Mouse (Mus musculus): ENCODE measurements around the gene Synpo2. TPM values are rescaled to one million over a fixed set of nuclear protein-coding genes. Genes with fewer than 3 reads are reported as not detected.

The Synpo2 gene
- polyA plus RNA-seq, 1 experiment from 2014 or later, result 11.5 TPM

DNA sequence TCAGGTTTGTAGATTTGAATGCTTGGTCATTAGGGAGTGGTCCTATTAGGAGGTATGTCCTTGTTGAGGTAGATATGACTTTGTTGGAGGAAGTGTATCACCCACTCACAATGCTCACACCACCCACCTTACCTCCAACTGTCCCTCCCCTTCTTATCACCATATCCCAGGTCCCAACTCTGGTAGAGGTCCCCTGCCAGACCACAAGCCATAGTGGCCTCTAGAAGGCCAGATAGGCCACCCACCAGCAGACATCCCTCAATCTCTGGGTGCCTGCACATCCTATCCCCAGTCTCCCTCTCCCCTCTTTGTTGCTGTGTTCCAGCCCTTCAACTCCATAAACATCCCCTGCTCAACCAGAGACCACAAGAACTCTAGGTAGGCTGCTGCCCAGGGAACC lies 44.3 kb downstream of the Synpo2 start:
- no peaks in the 10 kb centered on the region for H3K36me3 ChIP-seq (ENCODE audit: control insufficient read depth, insufficient read depth)
- peaks cover 3% of the 10 kb centered on the region; the same call in 1 of the 2 replicates for H3K4me1 ChIP-seq (ENCODE audit: control insufficient read depth, insufficient read depth, low read length)
- H3K27ac ChIP-seq (ENCODE audit: low read length), result no peak overlapping the region
- H3K4me2 ChIP-seq (ENCODE audit: low read depth, low read length), result no peak overlapping the region
- no peaks in the 10 kb centered on the region for H3K27me3 ChIP-seq (ENCODE audit: control insufficient read depth, insufficient read depth, low read length)
- H3K4me3 ChIP-seq (ENCODE audit: low read length), result no peak overlapping the region
- no peaks in the 10 kb centered on the region for H3K9me3 ChIP-seq (replicated peaks; ENCODE audit: control insufficient read depth, low read length)
- ATAC-seq (replicated peaks; ENCODE audit: extremely low read depth, insufficient read depth, low FRiP score), result no peak
- H3K9ac ChIP-seq (ENCODE audit: low read length), result no peak overlapping the region

DNA sequence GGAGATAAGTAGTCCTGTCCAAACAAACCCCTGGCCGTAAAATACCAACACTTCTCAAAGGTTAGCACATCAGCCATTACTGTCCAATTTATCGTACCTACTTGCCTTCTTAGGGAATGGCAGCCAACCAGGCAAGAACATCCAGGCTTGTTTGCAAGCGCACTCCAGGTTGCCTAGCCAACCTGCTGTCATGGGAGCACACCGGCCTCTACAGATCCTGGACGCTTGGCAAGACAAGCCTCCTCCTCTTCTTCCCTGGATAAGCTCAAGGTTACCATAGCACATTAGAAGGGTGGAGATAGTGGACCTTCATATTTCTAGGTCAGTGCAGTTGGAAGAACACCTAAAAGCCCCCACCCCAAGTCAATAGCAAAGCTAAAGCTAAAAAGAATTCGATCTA lies 45.6 kb downstream of the Synpo2 start:
- peak; percentile 41; the same call in 1 of the 2 replicates for ATAC-seq (replicated peaks; ENCODE audit: extremely low read depth, insufficient read depth, low FRiP score)
- Histone ChIP-seq H3K9ac (ENCODE audit: low read length) (no peak overlapping the region), H3K4me2 (ENCODE audit: low read depth, low read length) (no peak overlapping the region), H3K4me3 (ENCODE audit: low read length) (no peak overlapping the region), H3K9me3 (replicated peaks; ENCODE audit: control insufficient read depth, low read length) (no peaks in the 10 kb centered on the region), H3K27ac (ENCODE audit: low read length) (no peak overlapping the region), H3K27me3 (ENCODE audit: control insufficient read depth, insufficient read depth, low read length) (no peaks in the 10 kb centered on the region), H3K36me3 (ENCODE audit: control insufficient read depth, insufficient read depth) (no peaks in the 10 kb centered on the region), H3K4me1 (ENCODE audit: control insufficient read depth, insufficient read depth, low read length) (peaks cover 3% of the 10 kb centered on the region; the same call in 1 of the 2 replicates)
- WGBS, result 56% methylated on average over 6 of the region's 6 CpGs

GRCm38 (mm10) chr3:123189826-123190225 lies 46.1 kb downstream of the Synpo2 start:
- no peak overlapping the region for H3K27ac ChIP-seq (ENCODE audit: low read length)
- H3K4me3 ChIP-seq (ENCODE audit: low read length), result no peak overlapping the region
- no peak for ATAC-seq (replicated peaks; ENCODE audit: extremely low read depth, insufficient read depth, low FRiP score)
- no peak overlapping the region for H3K9ac ChIP-seq (ENCODE audit: low read length)
- H3K4me2 ChIP-seq (ENCODE audit: low read depth, low read length), result no peak overlapping the region
- 59% methylated on average over 1 of the region's 1 CpGs for WGBS
- H3K9me3 ChIP-seq (replicated peaks; ENCODE audit: control insufficient read depth, low read length), result no peaks in the 10 kb centered on the region
- no peaks in the 10 kb centered on the region for H3K27me3 ChIP-seq (ENCODE audit: control insufficient read depth, insufficient read depth, low read length)
- no peaks in the 10 kb centered on the region for H3K36me3 ChIP-seq (ENCODE audit: control insufficient read depth, insufficient read depth)
- peaks cover 3% of the 10 kb centered on the region; the same call in 1 of the 2 replicates for H3K4me1 ChIP-seq (ENCODE audit: control insufficient read depth, insufficient read depth, low read length)

GRCm38 (mm10) chr3:123188616-123189230 lies 47.2 kb downstream of the Synpo2 start:
- Histone ChIP-seq H3K36me3 (ENCODE audit: control insufficient read depth, insufficient read depth) (no peaks in the 10 kb centered on the region), H3K4me1 (ENCODE audit: control insufficient read depth, insufficient read depth, low read length) (peaks cover 3% of the 10 kb centered on the region; the same call in 1 of the 2 replicates), H3K27ac (ENCODE audit: low read length) (no peak overlapping the region), H3K4me3 (ENCODE audit: low read length) (no peak overlapping the region), H3K9me3 (replicated peaks; ENCODE audit: control insufficient read depth, low read length) (no peaks in the 10 kb centered on the region), H3K4me2 (ENCODE audit: low read depth, low read length) (no peak overlapping the region), H3K9ac (ENCODE audit: low read length) (no peak overlapping the region), H3K27me3 (ENCODE audit: control insufficient read depth, insufficient read depth, low read length) (no peaks in the 10 kb centered on the region)
- ATAC-seq (replicated peaks; ENCODE audit: extremely low read depth, insufficient read depth, low FRiP score), result no peak
- WGBS, result 85% methylated on average over 12 of the region's 12 CpGs

DNA sequence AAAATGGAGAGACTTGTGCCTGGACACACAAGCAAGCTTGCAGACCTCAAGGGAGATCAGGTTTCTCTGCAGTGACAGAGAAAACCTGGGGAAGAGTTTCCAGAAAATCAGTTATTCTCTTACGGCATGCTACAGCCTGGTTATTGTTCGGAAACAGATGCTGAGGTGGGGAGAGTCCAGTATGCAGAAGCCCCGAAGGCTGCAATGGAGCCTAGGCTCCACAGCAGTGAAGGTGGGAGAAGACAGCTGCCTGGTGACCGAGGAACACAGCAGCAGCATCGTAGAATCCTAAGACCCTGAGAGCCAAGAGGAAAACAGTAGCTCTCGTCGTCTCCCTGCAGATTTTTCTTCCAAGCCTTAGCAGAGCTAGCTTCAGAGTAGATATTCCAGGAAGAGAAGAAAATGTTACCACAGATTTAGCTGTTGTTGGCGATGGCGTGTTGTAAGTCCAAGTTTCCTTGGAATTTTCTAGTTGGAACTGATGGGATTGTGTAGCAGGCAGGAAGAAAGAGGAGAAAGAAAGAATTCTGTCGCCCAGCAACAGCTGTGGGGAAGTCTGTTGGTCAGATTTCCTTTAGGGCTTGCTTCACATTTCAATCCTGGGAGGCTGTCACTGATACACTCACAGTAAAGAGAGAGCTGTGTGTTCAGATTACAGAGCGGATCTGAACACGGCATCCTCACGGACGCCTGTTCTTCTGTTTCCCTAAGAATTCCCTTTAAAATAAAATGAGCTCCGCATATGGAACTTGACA lies 48.4 kb downstream of the Synpo2 start:
- H3K27ac ChIP-seq (ENCODE audit: low read length), result peak overlapping the region; percentile 57
- no peaks in the 10 kb centered on the region for H3K36me3 ChIP-seq (ENCODE audit: control insufficient read depth, insufficient read depth)
- WGBS, result 67% methylated on average over 15 of the region's 15 CpGs
- ATAC-seq (replicated peaks; ENCODE audit: extremely low read depth, insufficient read depth, low FRiP score), result no peak
- peaks cover 3% of the 10 kb centered on the region; the same call in 1 of the 2 replicates for H3K4me1 ChIP-seq (ENCODE audit: control insufficient read depth, insufficient read depth, low read length)
- H3K9ac ChIP-seq (ENCODE audit: low read length), result no peak overlapping the region
- H3K27me3 ChIP-seq (ENCODE audit: control insufficient read depth, insufficient read depth, low read length), result no peaks in the 10 kb centered on the region
- H3K4me2 ChIP-seq (ENCODE audit: low read depth, low read length), result no peak overlapping the region
- H3K9me3 ChIP-seq (replicated peaks; ENCODE audit: control insufficient read depth, low read length), result no peaks in the 10 kb centered on the region
- no peak overlapping the region for H3K4me3 ChIP-seq (ENCODE audit: low read length)

- ATAC-seq (replicated peaks; ENCODE audit: extremely low read depth, insufficient read depth, low FRiP score), result no peak
- Histone ChIP-seq H3K27ac (ENCODE audit: low read length) (no peak overlapping the region), H3K36me3 (ENCODE audit: control insufficient read depth, insufficient read depth) (no peaks in the 10 kb centered on the region), H3K27me3 (ENCODE audit: control insufficient read depth, insufficient read depth, low read length) (no peaks in the 10 kb centered on the region), H3K4me2 (ENCODE audit: low read depth, low read length) (no peak overlapping the region), H3K4me3 (ENCODE audit: low read length) (no peak overlapping the region), H3K4me1 (ENCODE audit: control insufficient read depth, insufficient read depth, low read length) (peaks cover 3% of the 10 kb centered on the region; the same call in 1 of the 2 replicates), H3K9ac (ENCODE audit: low read length) (no peak overlapping the region), H3K9me3 (replicated peaks; ENCODE audit: control insufficient read depth, low read length) (no peaks in the 10 kb centered on the region)
- 77% methylated on average over 10 of the region's 10 CpGs for WGBS
Measured at GRCm38 (mm10) chr3:123185238-123185925, 50.6 kb downstream of the Synpo2 start.

- Histone ChIP-seq H3K4me2 (ENCODE audit: low read depth, low read length) (no peak overlapping the region), H3K36me3 (ENCODE audit: control insufficient read depth, insufficient read depth) (no peaks in the 10 kb centered on the region), H3K9ac (ENCODE audit: low read length) (no peak overlapping the region), H3K4me1 (ENCODE audit: control insufficient read depth, insufficient read depth, low read length) (no peaks in the 10 kb centered on the region), H3K4me3 (ENCODE audit: low read length) (no peak overlapping the region), H3K9me3 (replicated peaks; ENCODE audit: control insufficient read depth, low read length) (no peaks in the 10 kb centered on the region), H3K27me3 (ENCODE audit: control insufficient read depth, insufficient read depth, low read length) (no peaks in the 10 kb centered on the region), H3K27ac (ENCODE audit: low read length) (no peak overlapping the region)
- WGBS, result 59% methylated on average over 10 of the region's 10 CpGs
- no peak for ATAC-seq (replicated peaks; ENCODE audit: extremely low read depth, insufficient read depth, low FRiP score)
Measured at GRCm38 (mm10) chr3:123184281-123184680, 51.7 kb downstream of the Synpo2 start.

DNA sequence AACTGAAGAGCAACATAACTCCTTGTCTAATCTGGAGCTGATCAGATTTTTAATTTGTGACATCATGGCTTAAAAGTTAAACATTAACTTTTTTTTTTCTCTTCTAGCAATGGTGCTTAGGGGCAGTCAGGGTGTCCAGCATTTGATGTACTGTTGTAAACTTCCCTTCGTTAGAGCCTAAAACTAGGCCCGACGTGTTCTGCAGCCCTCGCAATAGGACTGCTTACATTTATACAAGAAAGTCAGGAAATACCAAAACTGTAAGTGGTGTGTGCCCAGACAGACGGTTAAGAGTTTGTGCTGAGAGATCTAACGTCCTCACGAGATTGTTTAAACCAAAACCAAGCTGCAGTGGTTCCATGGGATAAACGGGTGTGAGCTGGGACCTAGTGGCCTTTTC lies 56.4 kb downstream of the Synpo2 start:
- no peak overlapping the region for H3K4me2 ChIP-seq (ENCODE audit: low read depth, low read length)
- H3K9ac ChIP-seq (ENCODE audit: low read length), result no peak overlapping the region
- 56% methylated on average over 8 of the region's 8 CpGs for WGBS
- no peak for ATAC-seq (replicated peaks; ENCODE audit: extremely low read depth, insufficient read depth, low FRiP score)
- H3K36me3 ChIP-seq (ENCODE audit: control insufficient read depth, insufficient read depth), result no peaks in the 10 kb centered on the region
- no peak overlapping the region for H3K4me3 ChIP-seq (ENCODE audit: low read length)
- peaks cover 3% of the 10 kb centered on the region; the same call in 1 of the 2 replicates for H3K4me1 ChIP-seq (ENCODE audit: control insufficient read depth, insufficient read depth, low read length)
- H3K27ac ChIP-seq (ENCODE audit: low read length), result peak overlapping the region; percentile 50
- no peaks in the 10 kb centered on the region for H3K27me3 ChIP-seq (ENCODE audit: control insufficient read depth, insufficient read depth, low read length)
- no peaks in the 10 kb centered on the region for H3K9me3 ChIP-seq (replicated peaks; ENCODE audit: control insufficient read depth, low read length)

- Histone ChIP-seq H3K4me3 (ENCODE audit: low read length) (no peak overlapping the region), H3K4me2 (ENCODE audit: low read depth, low read length) (no peak overlapping the region), H3K9ac (ENCODE audit: low read length) (no peak overlapping the region), H3K27ac (ENCODE audit: low read length) (no peak overlapping the region), H3K4me1 (ENCODE audit: control insufficient read depth, insufficient read depth, low read length) (peaks cover 4% of the 10 kb centered on the region), H3K27me3 (ENCODE audit: control insufficient read depth, insufficient read depth, low read length) (no peaks in the 10 kb centered on the region), H3K9me3 (replicated peaks; ENCODE audit: control insufficient read depth, low read length) (no peaks in the 10 kb centered on the region), H3K36me3 (ENCODE audit: control insufficient read depth, insufficient read depth) (no peaks in the 10 kb centered on the region)
- 90% methylated on average over 5 of the region's 5 CpGs for WGBS
- ATAC-seq (replicated peaks; ENCODE audit: extremely low read depth, insufficient read depth, low FRiP score), result no peak
Measured at GRCm38 (mm10) chr3:123179041-123179440, 56.9 kb downstream of the Synpo2 start.

Data from heart, embryonic 16.5 days (tissue).